Mouse (Mus musculus) heart, embryonic 13.5 days (tissue): ENCODE measurements around the gene Cenps. TPM values are rescaled to one million over a fixed set of nuclear protein-coding genes. Genes with fewer than 3 reads are reported as not detected.

Experiments used
- ATAC-seq: fragments of 200-750 bp; cut with Nextera tagmentation; 2 replicates; pipeline ENCODE4 v1.8.0; 2017; ENCODE audit warnings: moderate TSS enrichment; ENCODE audit not compliant: insufficient number of reproducible peaks, low FRiP score, low TSS enrichment; ENCODE audit errors: extremely low read depth
- H3K27ac ChIP-seq: fragments of 300-500 bp; sonication (generic); replicated peaks from 2 replicates; pipeline ENCODE4 v1.5.1; 2015; ENCODE audit warnings: moderate library complexity, mild to moderate bottlenecking, inconsistent platforms
- H3K27me3 ChIP-seq: fragments of 300-500 bp; sonication (generic); replicated peaks from 2 replicates; pipeline ENCODE4 v1.6.1; 2015; ENCODE audit warnings: mild to moderate bottlenecking, inconsistent platforms
- H3K36me3 ChIP-seq: fragments of 300-500 bp; sonication (generic); 2 replicates; pipeline ENCODE4 v1.6.1; 2015; ENCODE audit warnings: mild to moderate bottlenecking, inconsistent platforms
- H3K4me1 ChIP-seq: fragments of 300-500 bp; sonication (generic); 2 replicates; pipeline ENCODE4 v1.6.1; 2015; ENCODE audit warnings: inconsistent platforms
- H3K4me2 ChIP-seq: fragments of 300-500 bp; sonication (generic); 2 replicates; pipeline ENCODE4 v1.6.1; 2015; ENCODE audit warnings: inconsistent platforms, mild to moderate bottlenecking, moderate library complexity
- H3K4me3 ChIP-seq: fragments of 300-500 bp; sonication (generic); 2 replicates; pipeline ENCODE4 v1.5.1; 2015; ENCODE audit warnings: moderate library complexity, mild to moderate bottlenecking, inconsistent platforms
- H3K9ac ChIP-seq: fragments of 300-500 bp; sonication (generic); 2 replicates; pipeline ENCODE4 v1.6.1; 2015; ENCODE audit warnings: inconsistent platforms, mild to moderate bottlenecking, moderate library complexity
- H3K9me3 ChIP-seq: fragments of 300-500 bp; sonication (generic); 2 replicates; pipeline ENCODE4 v1.6.1; 2016; ENCODE audit warnings: inconsistent platforms
- WGBS: fragments of 180-500 bp; shearing (Covaris S2); methylation state at CpG from one replicate; pipeline ENCODE4 v1.1.7; 2015; ENCODE audit warnings: mixed read lengths; 5-methylcytosine and 5-hydroxymethylcytosine counted together
- polyA plus RNA-seq: library from polyadenylated mRNA; unstranded; fragments of >200 nt; fragmentation: Nextera tagmentation; extraction: Ambion mirVana; gene quantifications from 2 replicates; pipeline ENCODE4 v1.2.1, GENCODE M21; 2015

Gene Cenps
- polyA plus RNA-seq, 1 experiment from 2014 or later: 25.6 TPM

DNA sequence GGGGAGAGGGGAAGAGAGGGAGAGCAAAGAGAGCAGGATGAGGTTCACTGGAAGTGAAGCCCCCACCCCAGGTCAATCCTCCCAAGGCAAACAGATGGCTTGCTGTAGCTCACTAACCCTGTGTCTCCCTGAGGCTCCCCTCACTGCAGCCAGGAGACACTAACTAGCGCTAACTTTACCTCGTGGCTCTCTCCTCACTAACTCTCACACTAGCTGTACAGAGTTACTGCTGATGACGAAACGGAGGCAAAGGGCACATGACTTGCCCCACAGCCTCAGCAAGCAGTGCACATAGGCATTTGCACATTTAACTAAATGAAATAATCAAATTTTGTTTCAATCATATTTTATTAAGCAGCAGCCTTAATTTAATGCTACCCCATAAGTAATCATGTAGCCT lies 59.2 kb downstream of the Cenps start:
- Histone ChIP-seq H3K27ac (no peak overlapping the region), H3K4me3 (no peak overlapping the region), H3K9me3 (no peaks in the 10 kb centered on the region), H3K27me3 (no peaks in the 10 kb centered on the region), H3K36me3 (peaks cover 15% of the 10 kb centered on the region), H3K4me2 (no peak overlapping the region), H3K9ac (no peak overlapping the region), H3K4me1 (peaks cover 61% of the 10 kb centered on the region)
- WGBS: 64% methylated on average over 4 of the region's 4 CpGs
- no peak for ATAC-seq

Other genes with a start within 250 kb of the Cenps start
- 39.7 and 43.0 TPM in 2 replicates for gene Pex14, start 37.8 kb downstream of the Cenps start, polyA plus RNA-seq
- gene Dffa, start 33.5 kb downstream of the Cenps start, polyA plus RNA-seq: 31.2 and 33.5 TPM in 2 replicates
- not detected in 2 replicates for gene Cort, start 10.9 kb downstream of the Cenps start, polyA plus RNA-seq
- gene Pgd, start 29.1 kb upstream of the Cenps start, polyA plus RNA-seq: 77.3 and 86.6 TPM in 2 replicates
- 37.8 and 39.9 TPM in 2 replicates for gene Kif1b, start 170.1 kb upstream of the Cenps start, polyA plus RNA-seq